Mouse (Mus musculus) left cerebral cortex, adult 8-10 months (tissue): ENCODE results near the gene Spon1. TPM values are rescaled to one million over a fixed set of nuclear protein-coding genes. Genes with fewer than 3 reads are reported as not detected.

Experiments
- DNase-seq, 2 experiments: peaks; one replicate each; pipeline ENCODE4 v3.0.0; 2022; ENCODE audit warnings: low spot score in 2 of 2
- total RNA-seq, 4 experiments: library from RNA; stranded (reverse); gene quantifications; 2 replicates each; pipeline ENCODE4 v1.2.4; 2022

Gene Spon1
- total RNA-seq, 4 experiments from 2014 or later, result 39.1 to 44.5 (median 40.4) TPM

DNA sequence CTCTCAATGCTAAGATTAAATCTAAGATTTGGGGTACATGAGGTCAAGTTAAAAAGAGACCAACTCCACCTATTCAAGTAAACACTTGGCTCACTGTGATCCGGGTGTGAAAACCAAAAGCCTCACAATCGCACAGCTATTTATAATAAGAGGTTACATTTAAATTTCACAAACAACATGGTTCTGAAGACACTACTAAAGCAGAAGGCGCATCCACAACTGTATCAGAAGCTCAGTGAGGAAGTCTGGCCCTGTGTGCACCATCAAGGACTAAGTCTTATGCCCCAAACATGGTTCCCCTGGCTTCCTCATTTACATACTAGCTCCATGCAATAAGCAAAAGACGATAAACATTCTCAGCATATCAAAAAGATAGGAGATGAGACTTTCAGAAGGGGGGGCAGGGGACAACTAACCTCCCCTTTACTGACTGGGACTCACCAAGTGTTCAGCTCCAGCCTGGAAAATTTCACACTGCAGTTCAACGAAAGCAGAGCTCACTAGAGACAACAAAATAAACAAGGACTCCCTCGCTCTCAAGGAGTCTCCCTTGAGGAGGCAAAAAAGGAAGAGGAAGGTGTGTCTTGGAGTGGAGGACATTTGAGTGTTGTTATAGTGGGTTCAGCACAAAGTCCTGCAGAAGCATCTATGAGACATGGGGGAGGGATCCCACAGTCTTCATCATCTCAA, 320.4 kb downstream of the Spon1 start:
- no peak for DNase-seq

DNA sequence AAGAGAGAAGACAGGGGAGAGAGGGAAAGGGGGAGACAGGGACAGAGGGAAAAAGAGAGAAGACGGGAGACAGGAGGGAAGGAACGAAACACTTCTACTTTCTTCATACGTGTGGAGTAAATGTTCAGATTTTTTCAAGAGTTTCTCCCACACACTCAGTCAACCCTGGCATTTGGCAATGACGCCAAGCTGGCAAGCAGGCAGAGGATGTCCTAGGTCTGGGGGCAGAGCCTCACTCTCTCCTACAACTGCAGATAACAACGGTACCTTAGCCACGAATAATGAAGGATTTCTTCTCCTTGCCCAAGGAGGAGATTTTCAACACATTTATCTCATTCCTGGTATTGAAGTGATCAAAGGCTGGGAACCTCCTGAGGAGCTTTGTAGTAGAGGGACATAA, 321.5 kb downstream of the Spon1 start:
- no peak for DNase-seq

DNA sequence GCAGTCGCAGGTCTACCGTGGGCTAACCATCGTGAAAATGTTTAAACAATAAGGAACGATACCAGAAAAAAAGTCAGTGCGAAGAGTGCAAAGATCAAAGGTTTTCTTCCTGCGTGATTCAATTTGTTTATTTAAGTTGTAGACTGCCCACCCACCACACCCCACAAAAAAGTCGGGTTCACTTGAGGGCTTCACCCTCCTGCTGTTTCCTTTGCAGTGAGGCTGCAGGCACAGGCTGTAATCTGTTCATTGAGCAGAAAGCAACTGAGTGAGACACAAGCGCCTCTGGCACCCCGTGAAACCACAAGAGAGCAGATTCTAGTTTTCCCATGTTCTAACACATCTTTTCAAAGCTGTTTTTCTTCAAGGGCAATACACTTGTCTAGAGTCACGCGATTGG, 322.2 kb downstream of the Spon1 start:
- DNase-seq, result no peak

DNA sequence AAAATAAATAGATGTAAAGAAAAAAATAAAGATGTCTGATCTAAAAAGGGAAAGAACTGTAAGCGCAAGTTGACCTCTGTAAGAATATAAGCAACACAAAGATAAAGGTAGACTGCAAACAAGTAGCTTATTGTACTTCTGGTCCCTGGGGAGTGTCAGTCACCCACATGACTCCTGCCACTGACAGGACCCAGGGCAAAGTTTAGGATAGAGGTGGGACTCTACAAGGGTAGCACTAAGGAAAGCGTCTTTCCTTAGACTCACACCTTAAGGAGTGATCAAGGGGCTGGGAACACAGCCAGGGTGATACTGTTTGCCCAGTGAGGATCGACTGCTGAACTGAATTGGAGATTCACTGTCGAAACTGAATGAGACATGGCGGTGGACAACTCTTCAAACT, 323.1 kb downstream of the Spon1 start:
- no peak for DNase-seq

DNA sequence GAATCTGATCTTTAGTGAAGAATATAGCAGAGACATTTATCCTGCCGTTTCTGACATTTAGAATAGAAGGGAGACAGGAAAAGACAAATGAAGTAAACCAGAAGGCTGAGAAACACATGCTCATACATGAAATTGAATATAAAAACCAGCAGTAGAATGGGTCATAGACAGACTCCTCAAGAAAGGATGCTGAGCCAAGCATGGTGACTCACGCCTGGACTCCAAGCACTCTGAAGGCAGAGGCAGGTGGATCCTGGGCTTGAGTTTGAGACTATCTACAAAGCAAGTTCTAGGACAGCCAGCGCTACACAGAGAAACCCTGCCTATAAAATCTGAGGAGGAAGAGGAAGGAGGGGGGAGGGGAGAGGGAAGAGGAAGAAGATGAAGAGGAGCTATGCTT, 324.4 kb downstream of the Spon1 start:
- DNase-seq, result no peak

DNA sequence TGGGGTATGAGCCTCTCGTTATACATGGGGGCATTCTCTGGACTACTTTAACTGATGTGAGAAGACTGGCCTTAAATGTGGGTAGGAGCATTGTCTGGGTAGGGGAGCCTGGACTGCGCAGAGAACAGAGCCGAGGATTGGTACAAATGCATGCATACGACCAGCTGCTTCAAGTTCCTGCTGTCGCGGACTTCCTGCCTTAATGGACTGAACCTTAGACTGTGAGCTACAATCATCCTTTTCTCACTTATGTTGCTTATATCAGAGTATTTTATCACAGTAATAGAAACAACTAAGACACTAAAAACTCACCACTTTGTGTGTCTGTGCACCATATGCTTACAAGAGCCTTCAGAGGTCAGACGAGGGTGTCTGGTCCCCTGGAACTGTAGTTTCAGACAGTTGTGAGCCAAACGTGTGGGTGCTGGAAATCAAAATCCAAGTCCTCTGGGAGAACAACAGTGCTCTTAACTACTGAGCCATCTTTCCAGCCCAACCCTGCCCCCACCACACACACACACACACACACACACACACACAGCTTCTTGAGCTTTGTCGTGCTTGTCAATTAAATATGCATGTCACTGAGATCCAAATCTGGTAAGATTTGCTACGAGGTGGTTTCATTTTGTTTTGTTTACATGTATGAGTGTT, 325.2 kb downstream of the Spon1 start:
- DNase-seq, result no peak
